Mouse (Mus musculus) stomach, embryonic 16.5 days (tissue): ENCODE results near the gene Prrx2. TPM values are rescaled to one million over a fixed set of nuclear protein-coding genes. Genes with fewer than 3 reads are reported as not detected.
A peak's percentile ranks its signal among the peaks of the same experiment; 100 is the strongest.

Experiments used
- ATAC-seq: fragments of 200-750 bp; cut with Nextera tagmentation; 2 replicates; pipeline ENCODE4 v1.8.0; 2017; ENCODE audit warnings: moderate number of reproducible peaks, moderate TSS enrichment; ENCODE audit not compliant: insufficient read depth, low FRiP score
- H3K27ac ChIP-seq: fragments of 300-500 bp; sonication (generic); 2 replicates; pipeline ENCODE4 v1.5.1; 2014; ENCODE audit warnings: low read length
- H3K27me3 ChIP-seq: fragments of 300-500 bp; sonication (generic); 2 replicates; pipeline ENCODE4 v1.6.1; 2014; ENCODE audit warnings: low read length, control low read depth, mixed read lengths; ENCODE audit not compliant: control insufficient read depth, insufficient read depth
- H3K36me3 ChIP-seq: fragments of 300-500 bp; sonication (generic); 2 replicates; pipeline ENCODE4 v1.6.1; 2014; ENCODE audit warnings: low read length; ENCODE audit not compliant: control insufficient read depth, insufficient read depth
- H3K4me1 ChIP-seq: fragments of 300-500 bp; sonication (generic); 2 replicates; pipeline ENCODE4 v1.6.1; 2014; ENCODE audit warnings: low read length, control low read depth, mixed read lengths; ENCODE audit not compliant: control insufficient read depth, insufficient read depth
- H3K4me2 ChIP-seq: fragments of 300-500 bp; sonication (generic); 2 replicates; pipeline ENCODE4 v1.6.1; 2014; ENCODE audit warnings: low read depth, low read length, mixed read lengths
- H3K4me3 ChIP-seq: fragments of 300-500 bp; sonication (generic); replicated peaks from 2 replicates; pipeline ENCODE4 v1.5.1; 2014; ENCODE audit warnings: mild to moderate bottlenecking, low read length
- H3K9ac ChIP-seq: fragments of 300-500 bp; sonication (generic); 2 replicates; pipeline ENCODE4 v1.6.1; 2014; ENCODE audit warnings: low read length
- H3K9me3 ChIP-seq: fragments of 300-500 bp; sonication (generic); replicated peaks from 2 replicates; pipeline ENCODE4 v1.6.1; 2016; ENCODE audit warnings: low read length, control low read depth; ENCODE audit not compliant: control insufficient read depth
- WGBS: fragments of 180-500 bp; shearing (Covaris S2); extraction: QIAGEN DNeasy Blood & Tissue Kit; methylation state at CpG from one replicate; pipeline ENCODE4 v1.1.7; 2014; 5-methylcytosine and 5-hydroxymethylcytosine counted together
- polyA plus RNA-seq: library from polyadenylated mRNA; unstranded; fragments of >200 nt; fragmentation: Nextera tagmentation; extraction: Ambion mirVana; gene quantifications from 2 replicates; pipeline ENCODE4 v1.2.1, GENCODE M21; 2015

Prrx2 gene
- polyA plus RNA-seq, 1 experiment from 2014 or later = 3.9 TPM

- Histone ChIP-seq H3K4me3 (no peak overlapping the region), H3K27me3 (peaks cover 14% of the 10 kb centered on the region), H3K27ac (no peak overlapping the region), H3K4me1 (peaks cover 10% of the 10 kb centered on the region; the same call in 1 of the 2 replicates), H3K36me3 (no peaks in the 10 kb centered on the region), H3K9me3 (no peaks in the 10 kb centered on the region), H3K9ac (no peak overlapping the region), H3K4me2 (no peak overlapping the region)
- ATAC-seq = no peak
- WGBS = 69% methylated on average over 8 of the region's 8 CpGs
These were observed 13.4 kb downstream of the Prrx2 start for GRCm38 (mm10) chr2:30848184-30848583.

DNA sequence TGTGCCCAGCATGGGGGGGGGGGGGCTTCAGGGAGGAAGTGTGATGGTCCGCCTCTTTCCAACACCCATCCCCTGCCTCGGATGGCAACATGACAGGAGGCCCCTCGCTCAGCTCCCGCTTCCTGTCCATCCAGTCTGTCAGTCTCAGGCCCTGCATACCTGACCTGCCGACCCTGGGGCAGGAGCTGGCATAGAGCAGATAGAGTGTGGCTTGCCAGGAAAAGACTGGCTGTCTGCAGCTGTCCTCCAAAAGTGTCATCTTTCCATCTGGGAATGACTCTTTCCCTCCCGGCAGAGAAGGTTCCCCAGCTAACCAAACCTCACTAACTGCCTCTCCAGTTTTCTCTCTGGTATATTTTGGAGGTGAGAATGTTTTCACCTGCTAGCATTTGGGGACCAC is 15.8 kb downstream of the Prrx2 start:
- H3K36me3 ChIP-seq = no peaks in the 10 kb centered on the region
- H3K9ac ChIP-seq = no peak overlapping the region
- H3K4me1 ChIP-seq = peaks cover 11% of the 10 kb centered on the region; the same call in 1 of the 2 replicates
- peaks cover under 1% of the 10 kb centered on the region for H3K27me3 ChIP-seq
- H3K27ac ChIP-seq = no peak overlapping the region
- H3K9me3 ChIP-seq = no peaks in the 10 kb centered on the region
- H3K4me3 ChIP-seq = no peak overlapping the region
- no peak for ATAC-seq
- H3K4me2 ChIP-seq = no peak overlapping the region
- WGBS = 33% methylated on average over 6 of the region's 6 CpGs

- WGBS = 26% methylated on average over 20 of the region's 20 CpGs
These were observed 18.1 kb downstream of the Prrx2 start for GRCm38 (mm10) chr2:30852771-30853313.

GRCm38 (mm10) chr2:30857076-30857475 is 22.3 kb downstream of the Prrx2 start:
- Histone ChIP-seq H3K36me3 (no peaks in the 10 kb centered on the region), H3K4me1 (peaks cover 9% of the 10 kb centered on the region; the same call in 1 of the 2 replicates), H3K4me3 (no peak overlapping the region), H3K9ac (no peak overlapping the region), H3K9me3 (no peaks in the 10 kb centered on the region), H3K27ac (no peak overlapping the region), H3K4me2 (no peak overlapping the region), H3K27me3 (no peaks in the 10 kb centered on the region)
- whole genome bisulfite sequencing = 79% methylated on average over 6 of the region's 6 CpGs
- no peak for ATAC-seq

More at GRCm38 (mm10) chr2:30852771-30853313, 18.1 kb downstream of the Prrx2 start:
- Histone ChIP-seq H3K27ac (no peak overlapping the region), H3K9me3 (no peaks in the 10 kb centered on the region), H3K36me3 (no peaks in the 10 kb centered on the region), H3K27me3 (no peaks in the 10 kb centered on the region), H3K4me2 (no peak overlapping the region), H3K4me3 (no peak overlapping the region), H3K9ac (peak overlapping the region; percentile 51), H3K4me1 (peaks cover 11% of the 10 kb centered on the region; the same call in 1 of the 2 replicates)
- ATAC-seq = no peak

DNA sequence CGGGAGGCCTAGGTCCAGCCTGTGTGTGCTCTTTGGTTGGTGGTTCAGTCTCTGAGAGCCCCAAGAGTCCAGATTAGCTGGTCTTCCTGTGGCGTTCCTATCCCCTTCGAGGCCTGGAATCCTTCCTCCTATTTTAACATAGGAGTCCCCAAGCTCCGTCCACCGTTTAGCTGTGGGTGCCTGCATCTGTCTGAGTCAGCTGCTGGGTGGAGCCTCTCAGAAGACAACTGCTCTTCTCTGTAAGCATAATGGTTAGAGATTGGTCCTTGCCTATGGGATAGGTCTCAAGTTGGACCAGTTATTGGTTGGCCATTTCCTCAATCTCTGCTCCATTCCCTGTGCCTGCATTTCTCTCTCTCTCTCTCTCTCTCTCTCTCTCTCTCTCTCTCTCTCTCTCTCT is 25.0 kb downstream of the Prrx2 start:
- no peak overlapping the region for H3K4me3 ChIP-seq
- H3K9ac ChIP-seq = no peak overlapping the region
- H3K36me3 ChIP-seq = no peaks in the 10 kb centered on the region
- H3K4me2 ChIP-seq = no peak overlapping the region
- H3K27ac ChIP-seq = no peak overlapping the region
- ATAC-seq = no peak
- H3K4me1 ChIP-seq = no peaks in the 10 kb centered on the region
- H3K9me3 ChIP-seq = no peaks in the 10 kb centered on the region
- 62% methylated on average over 5 of the region's 5 CpGs for WGBS
- H3K27me3 ChIP-seq = no peaks in the 10 kb centered on the region; the same call in 1 of the 2 replicates

- H3K4me2 ChIP-seq = no peak overlapping the region
- H3K4me3 ChIP-seq = no peak overlapping the region
- no peak overlapping the region for H3K9ac ChIP-seq
- 58% methylated on average over 4 of the region's 4 CpGs for WGBS
- no peaks in the 10 kb centered on the region for H3K9me3 ChIP-seq
- H3K36me3 ChIP-seq = no peaks in the 10 kb centered on the region
- no peak for ATAC-seq
- no peaks in the 10 kb centered on the region for H3K4me1 ChIP-seq
- H3K27ac ChIP-seq = no peak overlapping the region
- no peaks in the 10 kb centered on the region; the same call in 1 of the 2 replicates for H3K27me3 ChIP-seq
These were observed 27.3 kb downstream of the Prrx2 start for GRCm38 (mm10) chr2:30862081-30862480.

DNA sequence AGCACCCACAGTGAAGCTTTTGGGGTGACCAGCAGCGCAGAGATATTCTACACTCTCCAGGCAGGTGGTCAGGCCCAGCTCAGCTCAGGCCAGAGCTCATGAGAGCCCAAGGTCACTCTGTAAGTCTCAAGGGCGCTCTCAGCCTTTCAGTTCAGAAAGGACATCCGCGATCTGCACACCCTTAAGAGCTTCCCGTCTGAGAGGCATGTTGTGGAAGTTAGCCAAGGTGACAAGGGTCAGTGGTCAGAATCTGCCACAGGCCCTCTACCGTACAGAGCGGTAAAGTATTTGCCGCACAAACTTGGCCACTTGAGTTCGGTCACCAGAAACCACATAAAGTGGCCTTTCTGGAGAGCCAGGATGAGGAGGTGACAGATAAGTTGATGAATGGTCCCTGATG is 28.8 kb downstream of the Prrx2 start:
- no peak overlapping the region for H3K4me3 ChIP-seq
- no peaks in the 10 kb centered on the region for H3K4me1 ChIP-seq
- ATAC-seq = no peak
- 67% methylated on average over 9 of the region's 9 CpGs for WGBS
- H3K36me3 ChIP-seq = no peaks in the 10 kb centered on the region
- H3K27ac ChIP-seq = no peak overlapping the region
- no peaks in the 10 kb centered on the region for H3K9me3 ChIP-seq
- H3K27me3 ChIP-seq = no peaks in the 10 kb centered on the region; the same call in 1 of the 2 replicates
- H3K9ac ChIP-seq = no peak overlapping the region
- no peak overlapping the region for H3K4me2 ChIP-seq

DNA sequence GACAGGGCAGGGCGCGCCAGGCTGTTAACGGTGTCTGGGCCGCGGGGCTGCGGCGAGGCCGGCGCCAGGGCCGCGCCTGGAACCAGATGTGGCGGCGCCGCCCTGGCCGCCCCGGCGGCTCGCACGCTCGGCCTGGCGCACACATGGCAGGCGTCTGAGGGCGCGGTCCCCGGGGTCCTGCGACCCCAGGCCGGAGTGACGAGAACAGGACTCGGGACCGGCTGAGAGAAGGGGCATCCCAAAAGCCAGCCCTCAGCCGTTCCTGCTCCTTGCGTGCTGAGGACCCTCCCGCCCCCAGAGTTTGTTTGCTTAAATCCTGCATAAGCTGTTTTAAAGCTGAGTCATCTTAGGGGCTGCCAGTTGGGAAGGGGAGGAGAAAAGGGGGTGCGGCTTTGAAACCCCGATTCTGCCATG is 30.2 kb downstream of the Prrx2 start:
- Histone ChIP-seq H3K9me3 (no peaks in the 10 kb centered on the region), H3K27me3 (no peaks in the 10 kb centered on the region; the same call in 1 of the 2 replicates), H3K9ac (peak overlapping the region; percentile 68), H3K36me3 (no peaks in the 10 kb centered on the region), H3K4me2 (peak overlapping the region; percentile 53), H3K4me1 (no peaks in the 10 kb centered on the region), H3K27ac (no peak overlapping the region; the same call in 1 of the 2 replicates), H3K4me3 (peak overlapping the region; percentile 40)
- ATAC-seq = peak; percentile 66; the same call in 1 of the 2 replicates
- 1% methylated on average over 35 of the region's 35 CpGs for WGBS

- WGBS = 56% methylated on average over 3 of the region's 3 CpGs
- Histone ChIP-seq H3K9me3 (no peaks in the 10 kb centered on the region), H3K27ac (no peak overlapping the region), H3K27me3 (no peaks in the 10 kb centered on the region; the same call in 1 of the 2 replicates), H3K4me2 (peak overlapping the region; percentile 53; the same call in 1 of the 2 replicates), H3K36me3 (no peaks in the 10 kb centered on the region), H3K9ac (no peak overlapping the region), H3K4me1 (no peaks in the 10 kb centered on the region), H3K4me3 (no peak overlapping the region)
- no peak; the same call in 1 of the 2 replicates for ATAC-seq
These were observed 30.7 kb downstream of the Prrx2 start for GRCm38 (mm10) chr2:30865426-30865825.
